Mouse (Mus musculus) retina, embryonic 14.5 days (tissue): ENCODE data around the gene Sema4d.

Experiments
- DNase-seq: peaks from one replicate; pipeline ENCODE4 v3.0.0-alpha.2; 2015; ENCODE audit warnings: low spot score

Gene Sema4d

DNA sequence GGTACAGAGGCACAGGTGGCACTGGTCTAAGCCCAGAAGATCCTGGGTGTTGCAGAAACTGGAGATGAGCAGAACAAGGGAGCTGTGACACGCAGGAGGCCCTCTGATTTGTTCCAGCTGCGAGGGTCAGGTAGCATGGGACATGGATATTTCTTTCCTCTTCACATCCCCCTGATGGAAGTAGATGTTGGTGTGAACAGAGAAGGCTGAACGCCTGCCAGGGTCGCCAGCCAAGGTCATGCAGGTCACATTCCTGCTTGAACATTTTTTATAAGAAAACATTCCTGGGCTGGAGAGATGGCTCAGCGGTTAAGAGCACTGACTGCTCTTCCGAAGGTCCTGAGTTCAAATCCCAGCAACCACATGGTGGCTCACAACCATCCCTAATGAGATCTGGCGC is 66.2 kb downstream of the Sema4d start:
- DNase-seq, result no peak

DNA sequence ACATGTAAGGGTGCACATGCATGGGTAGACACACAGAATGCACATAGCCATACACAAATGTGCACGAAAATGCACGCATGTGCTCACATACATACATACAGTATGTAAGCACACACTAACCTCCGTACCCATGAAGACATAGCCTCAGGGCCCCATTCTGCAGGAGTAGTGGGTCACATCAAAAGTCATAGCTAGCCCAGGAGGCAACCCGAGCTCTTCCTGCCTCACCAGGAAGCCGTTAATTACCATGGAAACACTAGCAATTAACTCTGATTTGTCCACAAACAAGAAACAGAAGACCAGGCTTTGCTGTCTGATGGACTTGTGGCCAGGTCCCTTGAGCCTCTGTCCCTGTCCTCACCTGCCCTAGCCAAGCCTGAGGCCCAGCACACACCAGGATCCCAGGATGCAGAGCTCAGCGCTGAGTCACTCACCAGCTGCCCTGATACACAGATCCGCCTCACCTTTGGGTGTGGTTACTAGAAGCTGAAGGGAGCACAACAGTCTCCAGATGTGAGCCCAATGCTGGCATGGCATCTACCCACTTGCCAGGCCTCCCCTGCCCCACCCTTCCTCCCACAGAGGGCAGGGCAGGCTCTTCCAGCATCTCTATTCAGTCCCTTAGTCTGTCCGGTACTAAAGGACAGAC is 67.5 kb downstream of the Sema4d start:
- no peak for DNase-seq

DNA sequence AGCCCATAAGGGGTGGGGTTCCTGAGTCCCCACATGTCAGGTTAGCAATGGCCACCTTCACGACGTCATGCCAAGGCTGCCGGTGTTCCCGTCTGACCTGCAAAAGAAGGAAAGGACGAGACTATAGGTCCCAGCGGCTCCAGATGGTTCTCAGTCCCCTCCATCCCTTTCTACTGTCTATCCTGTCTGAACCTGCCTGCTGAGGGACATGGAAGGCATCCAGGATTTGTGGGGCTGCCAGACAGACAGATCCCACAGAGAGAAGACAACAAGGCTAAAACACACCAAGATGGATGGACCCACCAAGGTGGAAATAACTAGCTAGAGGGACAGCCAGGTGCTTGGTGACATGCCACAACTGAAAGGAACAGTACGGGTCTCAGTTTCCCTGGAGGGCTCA is 68.1 kb downstream of the Sema4d start:
- no peak for DNase-seq

GRCm38 (mm10) chr13:51724566-51724965 is 69.0 kb downstream of the Sema4d start:
- DNase-seq, result no peak

GRCm38 (mm10) chr13:51723114-51723513 is 70.4 kb downstream of the Sema4d start:
- DNase-seq, result no peak

- no peak for DNase-seq
These were observed 73.0 kb downstream of the Sema4d start for GRCm38 (mm10) chr13:51720556-51720955.

- DNase-seq, result no peak
These were observed 74.3 kb downstream of the Sema4d start for GRCm38 (mm10) chr13:51719256-51719655.

DNA sequence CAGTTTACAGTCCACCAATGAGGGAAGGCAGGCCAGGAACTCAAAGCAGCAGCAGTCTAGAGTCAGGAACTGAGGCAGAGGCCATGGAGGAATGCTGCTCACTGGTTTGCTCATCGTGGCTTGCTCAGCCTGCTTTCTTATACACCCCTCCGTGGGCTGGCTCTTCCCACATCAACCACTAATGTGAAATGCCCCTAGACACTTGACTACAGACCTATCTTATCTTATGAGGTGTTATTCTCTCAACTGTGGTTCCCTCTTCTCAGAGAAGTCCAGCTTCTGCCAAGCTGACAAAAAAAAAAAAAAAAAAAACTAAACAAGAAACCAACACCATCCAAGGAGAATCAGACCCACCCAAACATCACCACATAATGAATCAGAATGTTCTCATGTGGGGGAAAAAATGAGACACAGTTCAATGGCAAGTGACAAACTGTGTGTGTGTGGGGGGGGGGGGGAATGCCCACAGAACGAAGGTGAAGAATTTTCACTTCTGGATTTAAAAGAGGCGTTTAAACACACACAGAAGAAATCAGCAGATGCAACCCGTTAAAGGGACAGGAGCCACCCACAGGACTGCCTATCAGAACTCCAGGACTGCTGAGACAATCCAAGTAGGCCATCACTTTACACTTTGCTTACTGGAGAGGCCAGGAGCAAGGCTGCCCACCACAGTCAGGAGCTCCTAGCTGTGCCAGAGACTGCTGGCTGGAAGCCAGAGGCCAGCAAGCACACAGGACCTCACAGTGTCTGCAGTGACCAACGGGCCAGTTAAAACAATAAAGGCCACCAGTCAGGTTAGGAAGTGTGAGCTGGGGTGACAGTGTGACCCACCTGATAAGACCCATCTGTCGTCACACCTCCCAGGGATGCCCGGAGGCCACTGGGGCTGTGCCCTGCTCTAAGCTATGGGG is 76.9 kb downstream of the Sema4d start:
- no peak for DNase-seq

DNA sequence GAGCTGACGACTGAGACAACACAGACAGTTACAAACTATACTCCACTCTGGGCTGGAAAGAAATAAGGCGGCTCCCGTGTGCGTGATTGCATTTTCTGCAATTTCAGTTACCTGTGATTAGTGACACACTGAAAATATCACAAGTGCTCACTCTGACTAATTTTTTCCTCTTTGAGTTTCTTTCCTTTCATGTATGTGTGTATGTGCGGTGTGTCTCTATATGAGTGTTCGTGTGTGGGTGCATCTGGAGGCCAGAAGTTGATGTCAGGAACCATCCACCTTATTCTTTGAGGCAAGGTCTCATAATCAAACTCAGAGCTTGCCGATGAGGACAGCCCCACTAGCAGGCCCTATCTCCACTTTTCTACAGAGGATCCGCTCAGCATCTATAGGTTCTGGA is 81.5 kb downstream of the Sema4d start:
- DNase-seq, result no peak

DNA sequence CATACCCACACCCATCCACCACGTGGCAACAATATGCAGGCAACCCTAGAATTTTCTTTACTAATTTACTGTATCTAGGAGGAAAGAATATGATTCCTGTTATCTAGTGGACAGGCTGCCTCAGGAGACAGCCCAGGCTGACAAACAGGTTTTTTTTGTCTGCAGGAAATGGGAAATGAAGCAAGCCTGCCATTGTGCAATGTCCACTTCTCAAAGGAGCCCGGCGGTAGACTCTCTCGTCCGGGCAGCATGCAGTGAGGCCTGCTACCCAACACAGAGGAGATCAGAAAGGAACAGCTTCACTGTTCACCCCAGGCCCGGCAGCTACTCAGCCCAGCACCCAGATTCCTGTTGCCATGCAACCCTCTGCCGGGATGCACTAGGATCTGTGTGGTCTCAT is 82.8 kb downstream of the Sema4d start:
- no peak for DNase-seq

DNA sequence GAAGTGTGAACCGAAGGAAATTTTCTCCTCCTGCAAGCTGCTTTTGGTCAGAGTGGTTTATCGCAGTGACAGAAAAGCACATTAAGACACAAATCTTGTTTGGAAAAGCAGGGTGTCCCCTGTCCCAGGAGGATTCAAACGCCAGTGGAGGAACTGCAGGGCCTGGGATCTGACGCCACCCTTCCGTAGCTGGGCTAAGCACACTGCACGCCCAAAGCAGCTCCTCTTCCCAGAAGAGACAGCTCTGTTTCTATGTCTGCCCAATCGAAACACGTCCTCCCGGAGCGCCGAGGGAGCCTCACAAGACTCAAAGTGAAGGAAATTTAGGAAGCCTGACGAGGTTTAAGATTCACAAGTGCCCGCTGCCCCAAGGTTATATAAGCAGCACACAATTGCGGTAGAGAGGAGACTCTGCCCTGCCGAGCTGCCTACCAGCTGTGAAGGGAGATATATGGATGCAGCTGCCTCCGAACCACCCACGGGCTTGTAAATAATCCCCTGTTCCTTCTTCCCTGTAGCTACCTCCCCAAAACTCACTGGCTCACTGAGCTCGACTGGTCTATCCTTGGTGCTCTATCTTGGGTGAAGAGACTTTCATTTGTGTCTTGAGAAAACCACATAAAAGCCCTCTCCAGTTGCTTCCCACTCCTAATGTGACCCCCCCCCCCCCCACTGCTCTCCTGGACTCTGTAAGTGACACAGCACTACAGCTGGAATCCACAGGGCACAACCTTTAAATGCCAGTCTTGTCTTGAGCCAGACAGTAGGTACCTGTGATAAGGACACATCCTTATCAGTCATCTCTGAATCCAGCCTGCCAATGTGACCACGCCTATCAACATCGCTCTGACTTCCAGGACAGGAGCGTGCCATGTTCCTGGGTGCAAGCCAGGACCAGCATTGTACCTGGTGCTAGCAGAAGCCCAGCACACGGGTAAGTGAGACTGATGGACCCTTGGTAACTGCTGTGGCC is 87.4 kb downstream of the Sema4d start:
- DNase-seq, result no peak

GRCm38 (mm10) chr13:51703893-51704292 is 89.7 kb downstream of the Sema4d start:
- DNase-seq, result no peak

GRCm38 (mm10) chr13:51698318-51698717 is 95.2 kb downstream of the Sema4d start:
- DNase-seq, result no peak

- no peak for DNase-seq
These were observed 95.7 kb downstream of the Sema4d start for GRCm38 (mm10) chr13:51697897-51698296.

DNA sequence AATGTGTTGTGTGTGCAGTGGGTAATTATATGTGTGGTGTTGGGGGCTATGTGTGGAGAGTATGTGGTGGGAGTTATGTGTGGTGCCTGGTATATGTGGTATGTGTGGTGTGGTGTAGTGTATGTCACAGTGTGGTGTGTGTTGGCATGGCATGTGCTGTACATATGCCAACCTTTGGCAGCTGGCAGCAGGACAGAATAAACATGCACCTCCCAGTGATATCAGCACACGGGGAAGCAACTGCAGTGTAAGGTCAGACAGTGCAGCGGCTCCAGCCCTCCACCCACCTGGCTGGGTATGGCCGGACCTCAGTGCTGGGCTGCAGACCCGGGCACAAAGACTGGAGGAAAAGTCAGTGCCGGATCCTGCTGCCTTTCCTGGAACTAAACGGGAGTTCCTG is 96.1 kb downstream of the Sema4d start:
- DNase-seq, result no peak

DNA sequence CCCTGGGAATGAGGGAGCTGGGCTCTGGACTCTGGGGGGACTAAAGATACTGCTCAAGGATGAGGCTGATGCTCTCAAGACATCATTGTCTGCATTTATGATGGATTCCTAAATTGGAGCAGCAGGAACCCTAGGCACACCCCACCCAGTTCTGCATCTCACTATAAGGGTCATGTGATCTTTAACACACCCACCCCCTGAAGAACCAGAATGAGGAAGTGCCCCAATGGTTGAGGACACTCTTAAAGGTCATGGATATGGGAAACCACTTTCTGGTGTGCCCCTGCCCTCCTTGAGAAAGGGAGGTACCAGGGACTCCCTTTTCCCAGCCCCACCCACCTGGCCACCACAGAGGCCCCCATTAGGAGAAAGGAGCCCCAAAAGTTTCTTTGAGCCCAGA is 97.1 kb downstream of the Sema4d start:
- DNase-seq, result no peak

DNA sequence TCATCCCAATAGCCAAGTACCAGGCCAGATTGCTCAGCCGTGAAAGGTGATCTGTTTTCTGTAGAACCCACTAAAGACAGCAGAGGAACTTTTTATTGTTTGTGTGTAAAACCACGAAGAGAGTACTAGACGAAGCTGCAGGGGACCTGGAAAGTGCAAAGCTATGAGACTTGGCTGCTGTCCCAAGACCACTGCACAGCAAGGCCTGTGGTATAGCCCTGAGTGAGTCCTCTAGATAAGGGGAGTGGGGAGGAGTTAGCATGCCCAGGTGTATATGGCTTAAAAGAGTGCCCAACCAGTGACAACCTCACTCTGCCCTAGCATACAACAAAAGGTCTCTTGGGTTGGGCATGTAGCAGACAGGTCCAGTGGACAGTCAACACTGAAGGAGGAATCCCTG is 104.9 kb downstream of the Sema4d start:
- DNase-seq, result no peak

GRCm38 (mm10) chr13:51686966-51687365 is 106.6 kb downstream of the Sema4d start:
- DNase-seq, result no peak

DNA sequence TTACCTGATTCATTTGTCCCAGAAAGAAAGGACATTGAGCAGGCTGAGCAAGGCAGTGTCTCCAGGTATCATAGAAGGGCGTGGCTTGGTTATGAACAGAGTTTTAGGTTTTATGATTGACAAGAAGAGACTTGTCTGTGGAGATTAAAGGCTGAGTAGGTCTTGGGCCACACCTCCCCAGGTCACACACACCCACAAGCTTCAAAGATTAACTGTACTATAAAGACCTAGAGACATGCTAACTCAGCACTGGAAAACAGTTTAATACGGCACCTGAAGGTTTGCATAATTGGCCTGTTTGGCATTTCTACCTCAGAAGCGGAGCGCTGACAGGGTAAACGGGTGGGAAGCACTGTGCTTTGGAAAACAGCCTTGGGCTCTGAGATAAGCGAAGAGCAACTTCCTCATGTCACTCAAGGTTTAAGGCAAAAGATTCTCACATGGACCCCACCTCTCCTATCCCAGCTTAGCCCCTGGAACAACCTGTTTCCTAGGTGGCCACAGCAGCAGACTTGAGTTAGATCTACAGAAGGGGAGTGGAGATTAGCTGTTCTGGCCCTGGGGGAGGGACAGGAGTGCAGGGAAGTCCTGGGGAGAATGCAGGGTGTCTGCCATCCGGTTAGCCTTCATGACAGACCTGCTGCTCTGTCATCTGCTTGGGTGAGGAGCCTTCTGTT is 108.1 kb downstream of the Sema4d start:
- DNase-seq, result no peak

DNA sequence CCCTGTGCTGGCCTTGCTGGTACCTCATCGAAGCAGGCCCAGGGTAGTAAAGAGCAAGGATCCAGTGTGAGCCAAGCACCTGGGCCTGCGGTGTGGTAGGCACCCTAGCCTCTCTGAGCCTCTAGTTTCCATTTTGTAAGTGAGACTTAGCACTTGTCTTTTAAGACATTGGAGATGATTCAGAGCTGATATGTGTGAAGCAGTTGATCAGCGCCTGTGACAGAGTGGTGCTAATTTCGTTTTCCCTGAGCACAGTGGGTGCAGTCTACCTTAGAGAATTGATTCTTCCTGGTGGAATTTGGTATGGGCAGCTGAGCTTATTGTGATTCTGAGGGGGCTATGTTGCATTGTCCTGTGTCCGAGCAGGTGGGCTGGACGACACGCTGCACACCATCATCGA is 111.9 kb downstream of the Sema4d start:
- DNase-seq, result no peak

DNA sequence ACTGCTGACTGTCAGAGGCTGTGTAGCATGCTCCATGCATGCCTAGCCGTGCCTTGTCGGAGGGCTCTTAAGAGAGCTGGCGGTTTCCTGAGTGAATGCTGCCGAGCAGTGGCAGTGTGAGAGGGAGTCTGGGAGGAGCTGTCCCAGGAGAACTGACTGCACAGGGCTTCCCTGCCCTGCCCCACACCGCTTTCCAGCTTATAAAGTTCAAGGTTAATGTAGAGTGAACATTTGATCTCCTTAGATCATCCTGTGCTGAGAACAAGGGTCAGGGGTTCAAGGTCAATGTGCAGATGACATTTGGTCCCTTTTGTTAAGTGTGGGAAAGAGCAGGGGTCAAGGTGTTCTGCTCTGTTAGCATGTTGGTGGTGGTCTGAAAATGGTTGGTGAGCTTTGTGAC is 112.5 kb downstream of the Sema4d start:
- DNase-seq, result no peak

- DNase-seq, result no peak
These were observed 114.2 kb downstream of the Sema4d start for GRCm38 (mm10) chr13:51679332-51679731.
